In the genomic region with DNA sequence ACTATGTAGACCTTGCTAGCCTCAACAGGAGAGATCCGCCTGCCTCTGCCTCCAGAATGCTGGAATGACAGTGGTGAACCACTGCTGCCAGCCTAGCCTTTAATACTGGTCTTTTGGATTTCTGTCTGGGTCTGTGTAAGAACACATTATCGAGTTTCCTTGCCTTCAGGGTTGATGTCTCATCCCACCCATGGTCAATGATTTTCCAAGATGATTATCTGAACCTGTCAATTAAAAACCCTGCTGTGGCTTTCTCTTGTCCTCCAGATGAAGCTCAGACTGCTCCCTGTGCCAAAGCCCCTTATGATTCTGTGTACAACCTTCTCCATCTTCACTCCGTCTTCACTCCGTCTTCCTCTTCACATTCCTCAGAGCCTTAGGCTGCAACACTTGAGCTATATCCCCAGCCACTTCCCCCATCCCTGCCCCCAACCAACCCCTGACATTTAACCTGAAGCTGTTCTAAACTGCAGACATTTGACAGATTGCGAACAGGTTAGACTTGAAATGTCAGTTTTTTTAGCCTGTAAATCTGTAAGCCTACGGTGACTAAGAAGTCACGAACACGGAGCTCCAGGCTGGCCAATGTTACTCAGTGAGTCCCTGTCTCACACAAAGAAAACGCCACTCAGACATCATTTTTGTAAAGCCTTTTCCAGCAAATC, we compare ENCODE assay signal across 18 mouse cellular contexts. TPM values are rescaled to one million over a fixed set of nuclear protein-coding genes. Genes with fewer than 3 reads are reported as not detected.
DNase-seq lines count a peak whose midpoint lies in the region; ATAC-seq and TF ChIP-seq lines count a peak whose summit lies in the region.
"Had no signal": no experiment of that assay in that cellular context is flagged by ENCODE, and none has a peak within 500 bp of the region (broad histone marks: within the 10 kb centered on the region; RNA-seq: fewer than 3 reads in every experiment).

No protein-coding gene starts in this region.

- no peaks in the 10 kb centered on the region for H3K36me3 ChIP-seq in kidney, embryonic 14.5 days (ENCODE audit: control insufficient read depth, insufficient read depth, low read length)
- no peaks in the 10 kb centered on the region for H3K36me3 ChIP-seq in midbrain, embryonic 12.5 days
- no peaks in the 10 kb centered on the region for H3K36me3 ChIP-seq in midbrain, postnatal 0 days (ENCODE audit: insufficient read depth, low read length)
- H3K36me3 ChIP-seq in stomach, embryonic 16.5 days (ENCODE audit: control insufficient read depth, insufficient read depth, low read length), result no peaks in the 10 kb centered on the region
- no peaks in the 10 kb centered on the region for H3K36me3 ChIP-seq in hindbrain, embryonic 11.5 days (ENCODE audit: control insufficient read depth, insufficient read depth, low read length)
- H3K36me3 ChIP-seq: heart, embryonic 10.5 days; hindbrain, embryonic 15.5 days; neural tube, embryonic 13.5 days had no signal

- peak overlapping the region; percentile 73 for H3K27ac ChIP-seq in kidney, embryonic 14.5 days (ENCODE audit: low read depth, low read length)
- no peak overlapping the region for H3K27ac ChIP-seq in midbrain, embryonic 12.5 days (replicated peaks)
- H3K27ac ChIP-seq in midbrain, postnatal 0 days (ENCODE audit: low read depth, low read length), result no peak overlapping the region
- peak overlapping the region; percentile 68; the same call in 1 of the 2 replicates for H3K27ac ChIP-seq in stomach, embryonic 16.5 days (ENCODE audit: low read length)
- H3K27ac ChIP-seq in hindbrain, embryonic 11.5 days (ENCODE audit: low read depth, low read length), result no peak overlapping the region
- H3K27ac ChIP-seq: heart, embryonic 10.5 days; hindbrain, embryonic 15.5 days; neural tube, embryonic 13.5 days had no signal

- ATAC-seq in kidney, embryonic 14.5 days (ENCODE audit: low FRiP score, low TSS enrichment), result no peak
- ATAC-seq in midbrain, embryonic 12.5 days (ENCODE audit: low FRiP score, low read depth), result no peak
- ATAC-seq in midbrain, postnatal 0 days (ENCODE audit: low FRiP score), result no peak
- no peak for ATAC-seq in stomach, embryonic 16.5 days (ENCODE audit: insufficient read depth, low FRiP score)
- no peak for ATAC-seq in hindbrain, embryonic 11.5 days (ENCODE audit: low FRiP score)
- ATAC-seq: liver, postnatal 0 days had no signal

- H3K27me3 ChIP-seq in kidney, embryonic 14.5 days (ENCODE audit: control insufficient read depth, insufficient read depth, low read length), result no peaks in the 10 kb centered on the region
- no peaks in the 10 kb centered on the region for H3K27me3 ChIP-seq in midbrain, embryonic 12.5 days
- no peaks in the 10 kb centered on the region for H3K27me3 ChIP-seq in midbrain, postnatal 0 days (ENCODE audit: insufficient read depth, low read length)
- no peaks in the 10 kb centered on the region for H3K27me3 ChIP-seq in stomach, embryonic 16.5 days (ENCODE audit: control insufficient read depth, insufficient read depth, low read length)
- no peaks in the 10 kb centered on the region for H3K27me3 ChIP-seq in hindbrain, embryonic 11.5 days (ENCODE audit: control insufficient read depth, insufficient read depth, low read length)
- H3K27me3 ChIP-seq: hindbrain, embryonic 15.5 days; neural tube, embryonic 13.5 days had no signal

- H3K4me3 ChIP-seq in kidney, embryonic 14.5 days (ENCODE audit: low read length), result no peak overlapping the region
- H3K4me3 ChIP-seq in midbrain, embryonic 12.5 days, result no peak overlapping the region
- no peak overlapping the region for H3K4me3 ChIP-seq in midbrain, postnatal 0 days (ENCODE audit: low read depth, low read length)
- H3K4me3 ChIP-seq in stomach, embryonic 16.5 days (replicated peaks; ENCODE audit: low read length), result no peak overlapping the region
- no peak overlapping the region for H3K4me3 ChIP-seq in hindbrain, embryonic 11.5 days (ENCODE audit: low read depth, low read length)
- H3K4me3 ChIP-seq: heart, embryonic 10.5 days; hindbrain, embryonic 15.5 days; neural tube, embryonic 13.5 days had no signal

- TF ChIP-seq CTCF in midbrain, postnatal 0 days (IDR thresholded peaks at IDR 0.05), result no peak

- 61% methylated on average over 9 of the region's 9 CpGs for WGBS in kidney, embryonic 14.5 days
- 80% methylated on average over 9 of the region's 9 CpGs for WGBS in midbrain, embryonic 12.5 days
- WGBS in midbrain, postnatal 0 days, result 79% methylated on average over 9 of the region's 9 CpGs
- 58% methylated on average over 9 of the region's 9 CpGs for WGBS in stomach, embryonic 16.5 days
- WGBS in hindbrain, embryonic 11.5 days, result 77% methylated on average over 9 of the region's 9 CpGs

- no peak for DNase-seq in kidney, adult 18-20 months
- no peak for DNase-seq in midbrain, postnatal 0 days (ENCODE audit: low spot score)
- peak; percentile 35 for DNase-seq in forelimb bud, embryonic 11.5 days (ENCODE audit: low read depth, low spot score)
- DNase-seq in hindbrain, embryonic 11.5 days (ENCODE audit: low spot score), result no peak
- DNase-seq in left cerebral cortex, postnatal 36 days (ENCODE audit: low spot score in 2 of 2), result no peak
- DNase-seq: adrenal gland, postnatal 36 days; gastrocnemius, postnatal 36 days; heart, postnatal 14 days; liver; liver, postnatal 0 days; right cerebral cortex, postnatal 14 days; thymus, postnatal 14 days had no signal

- no peak overlapping the region for H3K9ac ChIP-seq in kidney, embryonic 14.5 days (ENCODE audit: low read depth, low read length)
- 0 out of 2 replicates have a peak overlapping the region, but pooled peaks have one; percentile 28 for H3K9ac ChIP-seq in midbrain, embryonic 12.5 days (replicated peaks)
- no peak overlapping the region for H3K9ac ChIP-seq in midbrain, postnatal 0 days (replicated peaks; ENCODE audit: low read length, poor library complexity, severe bottlenecking)
- H3K9ac ChIP-seq in stomach, embryonic 16.5 days (ENCODE audit: low read length), result no peak overlapping the region
- no peak overlapping the region for H3K9ac ChIP-seq in hindbrain, embryonic 11.5 days (ENCODE audit: low read depth, low read length)
- H3K9ac ChIP-seq: hindbrain, embryonic 15.5 days; liver, postnatal 0 days; neural tube, embryonic 13.5 days had no signal

- 0 out of 2 replicates have a peak, but pooled peaks cover 6% of the 10 kb centered on the region for H3K4me1 ChIP-seq in kidney, embryonic 14.5 days (ENCODE audit: control insufficient read depth, insufficient read depth, low read length)
- H3K4me1 ChIP-seq in midbrain, embryonic 12.5 days, result peaks cover 20% of the 10 kb centered on the region
- peaks cover 9% of the 10 kb centered on the region; the same call in 1 of the 2 replicates for H3K4me1 ChIP-seq in midbrain, postnatal 0 days (ENCODE audit: insufficient read depth, low read length)
- peaks cover 13% of the 10 kb centered on the region for H3K4me1 ChIP-seq in stomach, embryonic 16.5 days (ENCODE audit: control insufficient read depth, insufficient read depth, low read length)
- H3K4me1 ChIP-seq in hindbrain, embryonic 11.5 days (replicated peaks; ENCODE audit: control insufficient read depth, insufficient read depth, low read length), result 0 out of 2 replicates have a peak, but pooled peaks cover 5% of the 10 kb centered on the region

- no peaks in the 10 kb centered on the region for H3K9me3 ChIP-seq in kidney, embryonic 14.5 days (ENCODE audit: control insufficient read depth, low read length)
- H3K9me3 ChIP-seq in midbrain, embryonic 12.5 days, result no peaks in the 10 kb centered on the region
- no peaks in the 10 kb centered on the region for H3K9me3 ChIP-seq in midbrain, postnatal 0 days (ENCODE audit: low read length)
- H3K9me3 ChIP-seq in stomach, embryonic 16.5 days (replicated peaks; ENCODE audit: control insufficient read depth, low read length), result no peaks in the 10 kb centered on the region
- H3K9me3 ChIP-seq in hindbrain, embryonic 11.5 days (ENCODE audit: control insufficient read depth, low read length), result no peaks in the 10 kb centered on the region
- H3K9me3 ChIP-seq: heart, embryonic 10.5 days; hindbrain, embryonic 15.5 days; neural tube, embryonic 13.5 days had no signal

- intact Hi-C loops in left cerebral cortex, postnatal 36 days (cut with DNase I), result loop anchor here (5.0 kb wide), 1 partner anchor 56 kb away; no protein-coding TSS in a partner anchor

- no peak overlapping the region; the same call in 1 of the 2 replicates for H3K4me2 ChIP-seq in kidney, embryonic 14.5 days (replicated peaks; ENCODE audit: low read depth, low read length)
- H3K4me2 ChIP-seq in midbrain, embryonic 12.5 days (replicated peaks), result no peak overlapping the region
- no peak overlapping the region for H3K4me2 ChIP-seq in midbrain, postnatal 0 days (ENCODE audit: low read depth, low read length, poor library complexity, severe bottlenecking)
- H3K4me2 ChIP-seq in stomach, embryonic 16.5 days (ENCODE audit: low read depth, low read length), result peak overlapping the region; percentile 23; the same call in 1 of the 2 replicates
- H3K4me2 ChIP-seq in hindbrain, embryonic 11.5 days (replicated peaks; ENCODE audit: low read depth, low read length), result no peak overlapping the region
- H3K4me2 ChIP-seq: hindbrain, embryonic 15.5 days; neural tube, embryonic 13.5 days had no signal

RNA-seq across cellular contexts. Expression of a gene that starts 2.9 kb away (rescaled TPM):
- polyA plus RNA-seq in kidney, embryonic 14.5 days (2014; fragmentation: Nextera tagmentation; extraction: Ambion mirVana), result 254 and 273 TPM in 2 replicates
- polyA plus RNA-seq in midbrain, embryonic 12.5 days (2016; fragmentation: Nextera tagmentation; extraction: Ambion mirVana), result 249 and 257 TPM in 2 replicates
- 40.1 and 48.3 TPM in 2 replicates for total RNA-seq in midbrain, postnatal 0 days (2014; rRNA removed)
- polyA plus RNA-seq in midbrain, postnatal 0 days (2015; fragmentation: Nextera tagmentation; extraction: Ambion mirVana), result 142 and 173 TPM in 2 replicates
- 176 and 188 TPM in 2 replicates for polyA plus RNA-seq in stomach, embryonic 16.5 days (2015; fragmentation: Nextera tagmentation; extraction: Ambion mirVana)
- polyA plus RNA-seq in hindbrain, embryonic 11.5 days (2014; fragmentation: Nextera tagmentation; extraction: Ambion mirVana), result 220 and 289 TPM in 2 replicates
- total RNA-seq in left cerebral cortex, postnatal 36 days (2021), result 100 to 1,000 TPM; 101 to 153 TPM

RNA-seq across cellular contexts. Expression of a gene that starts 42.0 kb away (rescaled TPM):
- polyA plus RNA-seq in kidney, embryonic 14.5 days (2014; fragmentation: Nextera tagmentation; extraction: Ambion mirVana), result 2.5 and 2.9 TPM in 2 replicates
- polyA plus RNA-seq in midbrain, embryonic 12.5 days (2016; fragmentation: Nextera tagmentation; extraction: Ambion mirVana), result 0.58 and 0.65 TPM in 2 replicates
- 0.71 and 1.3 TPM in 2 replicates for total RNA-seq in midbrain, postnatal 0 days (2014; rRNA removed)
- polyA plus RNA-seq in midbrain, postnatal 0 days (2015; fragmentation: Nextera tagmentation; extraction: Ambion mirVana), result 0.98 and 1.5 TPM in 2 replicates
- 27.4 and 36.0 TPM in 2 replicates for polyA plus RNA-seq in stomach, embryonic 16.5 days (2015; fragmentation: Nextera tagmentation; extraction: Ambion mirVana)
- 0.75 TPM in 1 of 2 replicates, not detected in the other for polyA plus RNA-seq in hindbrain, embryonic 11.5 days (2014; fragmentation: Nextera tagmentation; extraction: Ambion mirVana)
- total RNA-seq in left cerebral cortex, postnatal 36 days (2021), result under 1 TPM; 0.39 to 0.54 TPM
- total RNA-seq: adrenal gland, postnatal 36 days had no signal

Comparison
In these comparisons a context has a peak if more than half of its experiments do, and no peak if none do; other contexts are left out.
1. H3K27ac ChIP-seq: peak in kidney, embryonic 14.5 days (single experiment) and stomach, embryonic 16.5 days (single experiment); none in midbrain, embryonic 12.5 days (single experiment), midbrain, postnatal 0 days (single experiment) and hindbrain, embryonic 11.5 days (single experiment).